In genomic region chr11:31872546-31873261, GRCm38 (mm10) we compare ENCODE assay signal across 8 mouse cellular contexts. TPM values are rescaled to one million over a fixed set of nuclear protein-coding genes. Genes with fewer than 3 reads are reported as not detected.
A peak's percentile ranks its signal among the peaks of the same experiment; 100 is the strongest.
DNase-seq lines count a peak whose midpoint lies in the region; ATAC-seq and TF ChIP-seq lines count a peak whose summit lies in the region.

No protein-coding gene starts in this region.

- peak; percentile 24 for DNase-seq in layer of hippocampus, adult 11-12 months (ENCODE audit: low spot score)
- DNase-seq in layer of hippocampus, adult 9-10 months (ENCODE audit: low spot score): no peak
- peak; percentile 45 to 48 for DNase-seq in left cerebral cortex, postnatal 36 days (ENCODE audit: low spot score in 2 of 2)
- no peak for DNase-seq in spleen, adult 12 weeks (ENCODE audit: low spot score)

- H3K4me1 ChIP-seq in bone marrow macrophage, adult 2 months (ENCODE audit: control insufficient read depth, insufficient read depth, low read length): peaks cover 18% of the 10 kb centered on the region
- H3K4me1 ChIP-seq in forebrain, embryonic 15.5 days: peaks cover 48% of the 10 kb centered on the region
- H3K4me1 ChIP-seq in hindbrain, embryonic 16.5 days (ENCODE audit: control insufficient read depth, insufficient read depth, low read depth, low read length): peaks cover 15% of the 10 kb centered on the region
- H3K4me1 ChIP-seq in midbrain, embryonic 16.5 days (ENCODE audit: control insufficient read depth, insufficient read depth, low read length): peaks cover 29% of the 10 kb centered on the region

- TF ChIP-seq CTCF in bone marrow macrophage, adult 2 months (IDR thresholded peaks at IDR 0.05; ENCODE audit: low read depth, low read length): no peak

- no peaks in the 10 kb centered on the region for H3K9me3 ChIP-seq in forebrain, embryonic 15.5 days
- no peaks in the 10 kb centered on the region for H3K9me3 ChIP-seq in hindbrain, embryonic 16.5 days (ENCODE audit: control insufficient read depth, low read length)
- no peaks in the 10 kb centered on the region for H3K9me3 ChIP-seq in midbrain, embryonic 16.5 days (replicated peaks; ENCODE audit: control insufficient read depth, low read length, poor library complexity, severe bottlenecking)

- 61% methylated on average over 15 of the region's 15 CpGs for WGBS in forebrain, embryonic 15.5 days
- 32% methylated on average over 15 of the region's 15 CpGs for WGBS in hindbrain, embryonic 16.5 days
- WGBS in midbrain, embryonic 16.5 days: 45% methylated on average over 15 of the region's 15 CpGs

- intact Hi-C loops in left cerebral cortex, postnatal 36 days (cut with DNase I): loop anchor here (5.0 kb wide), 3 partner anchors 55 to 195 kb away; no protein-coding TSS in a partner anchor

- no peak for TF ChIP-seq POLR2A in bone marrow macrophage, adult 2 months (IDR thresholded peaks at IDR 0.05; ENCODE audit: borderline replicate concordance, low read depth, low read length)

- H3K4me2 ChIP-seq in forebrain, embryonic 15.5 days (replicated peaks): peak overlapping the region; percentile 80
- peak overlapping the region; percentile 84 for H3K4me2 ChIP-seq in hindbrain, embryonic 16.5 days (ENCODE audit: low read length)
- peak overlapping the region; percentile 95 for H3K4me2 ChIP-seq in midbrain, embryonic 16.5 days (ENCODE audit: low read length)

- no peaks in the 10 kb centered on the region for H3K27me3 ChIP-seq in forebrain, embryonic 15.5 days
- no peaks in the 10 kb centered on the region for H3K27me3 ChIP-seq in hindbrain, embryonic 16.5 days (replicated peaks; ENCODE audit: control insufficient read depth, insufficient read depth, low read length)
- H3K27me3 ChIP-seq in midbrain, embryonic 16.5 days (ENCODE audit: control insufficient read depth, insufficient read depth, low read depth, low read length): no peaks in the 10 kb centered on the region

- H3K27ac ChIP-seq in bone marrow macrophage, adult 2 months (ENCODE audit: insufficient read depth, low read depth, low read length): peak overlapping the region; percentile 29
- peak overlapping the region; percentile 63 for H3K27ac ChIP-seq in forebrain, embryonic 15.5 days (replicated peaks)
- H3K27ac ChIP-seq in hindbrain, embryonic 16.5 days (ENCODE audit: low read depth, low read length): peak overlapping the region; percentile 59
- H3K27ac ChIP-seq in midbrain, embryonic 16.5 days (ENCODE audit: low read length): peak overlapping the region; percentile 66

- peak overlapping the region; percentile 47 for H3K9ac ChIP-seq in forebrain, embryonic 15.5 days (replicated peaks)
- peak overlapping the region; percentile 72 for H3K9ac ChIP-seq in hindbrain, embryonic 16.5 days (ENCODE audit: low read depth, low read length)
- H3K9ac ChIP-seq in midbrain, embryonic 16.5 days (ENCODE audit: low read depth, low read length): peak overlapping the region; percentile 73

- no peaks in the 10 kb centered on the region for H3K36me3 ChIP-seq in forebrain, embryonic 15.5 days
- H3K36me3 ChIP-seq in hindbrain, embryonic 16.5 days (ENCODE audit: control insufficient read depth, insufficient read depth, low read length): no peaks in the 10 kb centered on the region
- H3K36me3 ChIP-seq in midbrain, embryonic 16.5 days (ENCODE audit: control insufficient read depth, insufficient read depth, low read length): no peaks in the 10 kb centered on the region

- H3K4me3 ChIP-seq in bone marrow macrophage, adult 2 months (ENCODE audit: insufficient read depth, low read length): peak overlapping the region; percentile 60
- peak overlapping the region; percentile 65 for H3K4me3 ChIP-seq in forebrain, embryonic 15.5 days
- H3K4me3 ChIP-seq in hindbrain, embryonic 16.5 days (ENCODE audit: low read length): peak overlapping the region; percentile 53
- H3K4me3 ChIP-seq in midbrain, embryonic 16.5 days (ENCODE audit: low read depth, low read length): peak overlapping the region; percentile 65

- ATAC-seq in forebrain, embryonic 15.5 days (replicated peaks): no peak
- ATAC-seq in hindbrain, embryonic 16.5 days: no peak
- no peak for ATAC-seq in midbrain, embryonic 16.5 days

RNA-seq across cellular contexts. Expression of gene Cpeb4, which starts 0.7 kb away (rescaled TPM):
- polyA plus RNA-seq in bone marrow macrophage, adult 2 months (2012; ENCODE audit: insufficient read depth, insufficient read length, missing spikeins): 43.4 and 46.6 TPM in 2 replicates
- 15.9 and 16.4 TPM in 2 replicates for polyA plus RNA-seq in forebrain, embryonic 15.5 days (2015; fragmentation: Nextera tagmentation; extraction: Ambion mirVana)
- polyA plus RNA-seq in hindbrain, embryonic 16.5 days (2015; fragmentation: Nextera tagmentation; extraction: Ambion mirVana): 14.5 and 17.9 TPM in 2 replicates
- total RNA-seq in left cerebral cortex, postnatal 36 days (2021): 100 to 1,000 TPM; 146 to 158 TPM
- 20.1 and 21.3 TPM in 2 replicates for polyA plus RNA-seq in midbrain, embryonic 16.5 days (2015; fragmentation: Nextera tagmentation; extraction: Ambion mirVana)

Comparison
In these comparisons a context has a peak if more than half of its experiments do, and no peak if none do; other contexts are left out.
1. DNase-seq: peak in layer of hippocampus, adult 11-12 months (single experiment) and left cerebral cortex, postnatal 36 days (2 of 2); none in layer of hippocampus, adult 9-10 months (single experiment) and spleen, adult 12 weeks (single experiment).
2. Peak in every context shown above with its lines, with median percentiles within 50 percentile points of each other: H3K27ac ChIP-seq, H3K4me3 ChIP-seq, H3K4me2 ChIP-seq and H3K9ac ChIP-seq.